Mouse (Mus musculus): ENCODE data around the gene Adi1.

Adi1 gene

GRCm38 (mm10) chr12:28697821-28698595 lies 23.0 kb downstream of the Adi1 start:
- no peak for DNase-seq

GRCm38 (mm10) chr12:28699086-28699485 lies 24.1 kb downstream of the Adi1 start:
- no peak for DNase-seq

- peak; percentile 75 to 87 for DNase-seq
Observed at GRCm38 (mm10) chr12:28699656-28700055, 24.6 kb downstream of the Adi1 start.

GRCm38 (mm10) chr12:28700101-28700511 lies 25.1 kb downstream of the Adi1 start:
- DNase-seq, result no peak

GRCm38 (mm10) chr12:28700561-28701025 lies 25.6 kb downstream of the Adi1 start:
- DNase-seq, result peak; percentile 72 to 82

GRCm38 (mm10) chr12:28701302-28701701 lies 26.3 kb downstream of the Adi1 start:
- DNase-seq, result no peak

- DNase-seq, result no peak
Observed at GRCm38 (mm10) chr12:28704381-28704780, 29.4 kb downstream of the Adi1 start.

- no peak for DNase-seq
Observed at GRCm38 (mm10) chr12:28705204-28705603, 30.2 kb downstream of the Adi1 start.

GRCm38 (mm10) chr12:28708154-28708553 lies 33.1 kb downstream of the Adi1 start:
- DNase-seq, result no peak

- DNase-seq, result no peak
Observed at GRCm38 (mm10) chr12:28710566-28711185, 35.6 kb downstream of the Adi1 start.

GRCm38 (mm10) chr12:28714822-28715632 lies 40.0 kb downstream of the Adi1 start:
- no peak for DNase-seq

- DNase-seq, result no peak
Observed at GRCm38 (mm10) chr12:28717066-28717465, 42.0 kb downstream of the Adi1 start.

GRCm38 (mm10) chr12:28718106-28718505 lies 43.1 kb downstream of the Adi1 start:
- DNase-seq, result no peak

GRCm38 (mm10) chr12:28724366-28724765 lies 49.3 kb downstream of the Adi1 start:
- no peak for DNase-seq

- DNase-seq, result no peak
Observed at GRCm38 (mm10) chr12:28726204-28726603, 51.2 kb downstream of the Adi1 start.

GRCm38 (mm10) chr12:28727061-28727460 lies 52.0 kb downstream of the Adi1 start:
- DNase-seq, result no peak

Measured in cerebellum, postnatal 36 days (tissue).